Mouse (Mus musculus) urinary bladder, postnatal 14 days (tissue): ENCODE results near the gene Dlg4.

ENCODE experiments used
- DNase-seq: peaks from one replicate; pipeline ENCODE4 v3.0.0; 2021; ENCODE audit warnings: low spot score

The Dlg4 gene

GRCm38 (mm10) chr11:70016669-70017068 is at the start of gene Dlg4:
Gene Dlg4 (plus strand): TSS chr11:70016942.
- DNase-seq: no peak

- no peak for DNase-seq
These were observed 47.9 kb upstream of the Dlg4 start for GRCm38 (mm10) chr11:69968793-69969192.

GRCm38 (mm10) chr11:69970222-69970621 is 46.5 kb upstream of the Dlg4 start:
- DNase-seq: no peak

GRCm38 (mm10) chr11:69970775-69971174 is 46.0 kb upstream of the Dlg4 start:
- DNase-seq: no peak

GRCm38 (mm10) chr11:69974907-69975306 is 41.8 kb upstream of the Dlg4 start:
- DNase-seq: no peak

- no peak for DNase-seq
These were observed 40.5 kb upstream of the Dlg4 start for GRCm38 (mm10) chr11:69976271-69976670.

- no peak for DNase-seq
These were observed 36.9 kb upstream of the Dlg4 start for GRCm38 (mm10) chr11:69979827-69980195.

GRCm38 (mm10) chr11:69980196-69981140 is 36.3 kb upstream of the Dlg4 start:
- peak; percentile 96 for DNase-seq

GRCm38 (mm10) chr11:69981141-69981762 is 35.5 kb upstream of the Dlg4 start, which contains the start of gene Ctdnep1:
Gene Ctdnep1 (plus strand): TSS chr11:69981156.
- no peak for DNase-seq

GRCm38 (mm10) chr11:69982225-69982624 is 34.5 kb upstream of the Dlg4 start, which contains the start of gene Elp5:
Gene Elp5 (minus strand): TSS chr11:69982517.
- DNase-seq: no peak

- no peak for DNase-seq
These were observed 33.9 kb upstream of the Dlg4 start for GRCm38 (mm10) chr11:69982877-69983276.

- no peak for DNase-seq
These were observed 33.4 kb upstream of the Dlg4 start for GRCm38 (mm10) chr11:69983377-69983776.

GRCm38 (mm10) chr11:69984431-69984830 is 32.3 kb upstream of the Dlg4 start:
- no peak for DNase-seq

GRCm38 (mm10) chr11:69989949-69990348 is 26.8 kb upstream of the Dlg4 start:
- no peak for DNase-seq

GRCm38 (mm10) chr11:69990850-69991691 is 25.7 kb upstream of the Dlg4 start, which contains the start of gene Gabarap:
Gene Gabarap (plus strand): TSS chr11:69991143.
- DNase-seq: peak; percentile 98

GRCm38 (mm10) chr11:69991711-69992110 is 25.0 kb upstream of the Dlg4 start:
- DNase-seq: no peak

GRCm38 (mm10) chr11:69992396-69992795 is 24.3 kb upstream of the Dlg4 start:
- DNase-seq: no peak

- DNase-seq: no peak
These were observed 23.8 kb upstream of the Dlg4 start for GRCm38 (mm10) chr11:69992932-69993331.

- DNase-seq: no peak
These were observed 22.2 kb upstream of the Dlg4 start for GRCm38 (mm10) chr11:69994401-69995090.

- peak; percentile 98 for DNase-seq
These were observed 21.3 kb upstream of the Dlg4 start, which contains the start of gene Phf23 for GRCm38 (mm10) chr11:69995391-69995960. Gene Phf23 (plus strand): TSS chr11:69995777.
